Mouse (Mus musculus) spleen, adult 2 months (tissue): Measurements from ENCODE around the gene 9530077C05Rik. TPM values are rescaled to one million over a fixed set of nuclear protein-coding genes. Genes with fewer than 3 reads are reported as not detected.
A peak's percentile ranks its signal among the peaks of the same experiment; 100 is the strongest.

Experiments
- DNase-seq, 2 experiments: peaks; one replicate each; pipeline versions ENCODE4 v3.0.0 to v3.0.0-alpha.2; 2012 to 2021; ENCODE audit warnings: low spot score in 2 of 2, low read depth in 1 of 2
- H3K27ac ChIP-seq: fragments of 200-500 bp; 2 replicates; pipeline ENCODE4 v1.5.1; 2012; ENCODE audit warnings: low read length, inconsistent platforms; ENCODE audit not compliant: insufficient read depth
- H3K27me3 ChIP-seq: fragments of 200-500 bp; 2 replicates; pipeline ENCODE4 v1.6.1; 2012; ENCODE audit warnings: mild to moderate bottlenecking, moderate library complexity, low read length, inconsistent platforms; ENCODE audit not compliant: control insufficient read depth, insufficient read depth
- H3K36me3 ChIP-seq: fragments of 200-500 bp; 2 replicates; pipeline ENCODE4 v1.6.1; 2012; ENCODE audit warnings: mild to moderate bottlenecking, low read length, inconsistent platforms; ENCODE audit not compliant: control insufficient read depth, insufficient read depth
- H3K4me1 ChIP-seq: fragments of 200-500 bp; 2 replicates; pipeline ENCODE4 v1.6.1; 2011; ENCODE audit warnings: inconsistent platforms; ENCODE audit not compliant: control insufficient read depth, insufficient read depth, insufficient read length
- H3K4me3 ChIP-seq: fragments of 200-500 bp; 2 replicates; pipeline ENCODE4 v1.5.1; 2011; ENCODE audit warnings: mild to moderate bottlenecking, inconsistent platforms; ENCODE audit not compliant: insufficient read depth, insufficient read length; ENCODE audit errors: extremely low read depth
- CTCF ChIP-seq: fragments of 200-500 bp; IDR thresholded peaks from 2 replicates; pipeline ENCODE4 v1.5.1; 2011; ENCODE audit warnings: mild to moderate bottlenecking, inconsistent platforms; ENCODE audit not compliant: insufficient read depth, insufficient read length, insufficient replicate concordance; ENCODE audit errors: extremely low read depth
- POLR2A ChIP-seq: fragments of 200-500 bp; IDR thresholded peaks from 2 replicates; pipeline ENCODE4 v1.6.1; 2011; ENCODE audit warnings: low read depth, low read length, inconsistent platforms
- WGBS: fragments of 180-500 bp; shearing (Covaris S2); methylation state at CpG from one replicate; pipeline ENCODE4 v1.1.7; 2018; 5-methylcytosine and 5-hydroxymethylcytosine counted together
- polyA plus RNA-seq: library from polyadenylated mRNA; depleted of rRNA; stranded (reverse); fragments of >200 nt; gene quantifications from 2 replicates; pipeline ENCODE4 v1.2.3, GENCODE M21; 2012

The 9530077C05Rik gene
- polyA plus RNA-seq, 1 experiment, result 0.36 TPM

GRCm38 (mm10) chr9:22387901-22388300 lies 23.4 kb upstream of the 9530077C05Rik start:
- H3K36me3 ChIP-seq, result no peaks in the 10 kb centered on the region
- TF ChIP-seq POLR2A, result no peak
- no peak for TF ChIP-seq CTCF
- H3K27ac ChIP-seq, result no peak overlapping the region
- WGBS, result 7% methylated on average over 6 of the region's 6 CpGs
- no peaks in the 10 kb centered on the region; the same call in 1 of the 2 replicates for H3K4me1 ChIP-seq
- DNase-seq, result no peak
- peak overlapping the region; percentile 67 for H3K4me3 ChIP-seq
- no peaks in the 10 kb centered on the region for H3K27me3 ChIP-seq

- no peak for DNase-seq
- TF ChIP-seq POLR2A, result no peak
- no peak for TF ChIP-seq CTCF
- Histone ChIP-seq H3K27ac (peak overlapping the region; percentile 16; the same call in 1 of the 2 replicates), H3K36me3 (no peaks in the 10 kb centered on the region), H3K27me3 (no peaks in the 10 kb centered on the region), H3K4me1 (no peaks in the 10 kb centered on the region; the same call in 1 of the 2 replicates), H3K4me3 (peak overlapping the region; percentile 67)
- under 1% methylated on average over 41 of the region's 41 CpGs for WGBS
Observed at GRCm38 (mm10) chr9:22388401-22388980, 22.8 kb upstream of the 9530077C05Rik start.

GRCm38 (mm10) chr9:22389021-22389476 lies 22.3 kb upstream of the 9530077C05Rik start, which contains the start of gene Anln:
Anln (minus strand) TSS chr9:22389188.
- DNase-seq, result peak; percentile 78 to 89
- 0% methylated on average over 44 of the region's 44 CpGs for WGBS
- no peaks in the 10 kb centered on the region for H3K36me3 ChIP-seq
- peak within 1 kb of the TSS; percentile 91 for H3K27ac ChIP-seq
- TF ChIP-seq POLR2A (peak; percentile 93), CTCF (no peak)
- H3K4me1 ChIP-seq, result no peaks in the 10 kb centered on the region; the same call in 1 of the 2 replicates
- peak within 1 kb of the TSS; percentile 90 for H3K4me3 ChIP-seq
- H3K27me3 ChIP-seq, result no peaks in the 10 kb centered on the region

GRCm38 (mm10) chr9:22389736-22390245 lies 21.5 kb upstream of the 9530077C05Rik start:
- no peaks in the 10 kb centered on the region for H3K36me3 ChIP-seq
- H3K27ac ChIP-seq, result no peak overlapping the region
- TF ChIP-seq CTCF (no peak), POLR2A (no peak)
- H3K4me1 ChIP-seq, result no peaks in the 10 kb centered on the region; the same call in 1 of the 2 replicates
- WGBS, result 52% methylated on average over 6 of the region's 6 CpGs
- no peaks in the 10 kb centered on the region for H3K27me3 ChIP-seq
- H3K4me3 ChIP-seq, result 0 out of 2 replicates have a peak overlapping the region, but pooled peaks have one; percentile 90
- no peak for DNase-seq

GRCm38 (mm10) chr9:22390390-22390789 lies 20.9 kb upstream of the 9530077C05Rik start:
- no peak overlapping the region for H3K4me3 ChIP-seq
- H3K4me1 ChIP-seq, result no peaks in the 10 kb centered on the region; the same call in 1 of the 2 replicates
- DNase-seq, result no peak
- no peak for TF ChIP-seq POLR2A
- TF ChIP-seq CTCF, result no peak
- no peaks in the 10 kb centered on the region for H3K27me3 ChIP-seq
- H3K27ac ChIP-seq, result no peak overlapping the region
- no peaks in the 10 kb centered on the region for H3K36me3 ChIP-seq
- 86% methylated on average over 5 of the region's 5 CpGs for WGBS

GRCm38 (mm10) chr9:22394725-22395124 lies 16.6 kb upstream of the 9530077C05Rik start:
- WGBS, result 57% methylated on average over 2 of the region's 2 CpGs
- H3K27me3 ChIP-seq, result no peaks in the 10 kb centered on the region
- no peaks in the 10 kb centered on the region for H3K4me1 ChIP-seq
- H3K36me3 ChIP-seq, result no peaks in the 10 kb centered on the region
- H3K27ac ChIP-seq, result no peak overlapping the region
- TF ChIP-seq POLR2A (no peak), CTCF (no peak)
- H3K4me3 ChIP-seq, result no peak overlapping the region
- no peak for DNase-seq

- DNase-seq, result no peak
- Histone ChIP-seq H3K27ac (no peak overlapping the region), H3K27me3 (no peaks in the 10 kb centered on the region), H3K36me3 (no peaks in the 10 kb centered on the region), H3K4me1 (no peaks in the 10 kb centered on the region), H3K4me3 (no peak overlapping the region)
- TF ChIP-seq POLR2A (no peak), CTCF (no peak)
- WGBS, result 87% methylated on average over 4 of the region's 4 CpGs
Observed at GRCm38 (mm10) chr9:22399021-22399420, 12.3 kb upstream of the 9530077C05Rik start.
